29 mouse cellular contexts compared by ENCODE assay signal in genomic region chr6:129512367-129512766, GRCm38 (mm10). TPM values are rescaled to one million over a fixed set of nuclear protein-coding genes. Genes with fewer than 3 reads are reported as not detected.
DNase-seq lines count a peak whose midpoint lies in the region; ATAC-seq lines count a peak whose summit lies in the region.
"Had no signal": no experiment of that assay in that cellular context is flagged by ENCODE, and none has a peak within 500 bp of the region (broad histone marks: within the 10 kb centered on the region; RNA-seq: fewer than 3 reads in every experiment).

TSS of gene Tmem52b (plus strand) at chr6:129512555.

- no peaks in the 10 kb centered on the region for H3K9me3 ChIP-seq in intestine, embryonic 15.5 days
- no peaks in the 10 kb centered on the region for H3K9me3 ChIP-seq in kidney, embryonic 15.5 days (replicated peaks)
- H3K9me3 ChIP-seq in limb, embryonic 13.5 days = no peaks in the 10 kb centered on the region
- H3K9me3 ChIP-seq: embryonic facial prominence, embryonic 10.5 days; forebrain, embryonic 10.5 days; hindbrain, embryonic 13.5 days; liver, embryonic 13.5 days; megakaryocyte, embryonic 14.5 days; midbrain, embryonic 13.5 days had no signal

- ATAC-seq in intestine, embryonic 15.5 days = no peak
- peak; percentile 40; the same call in 1 of the 2 replicates for ATAC-seq in kidney, embryonic 15.5 days (replicated peaks; ENCODE audit: low FRiP score)
- ATAC-seq in limb, embryonic 13.5 days (ENCODE audit: low FRiP score, low read depth) = no peak
- ATAC-seq: forebrain, embryonic 16.5 days; inflammation-experienced regulatory T-cells, adult 6 months; midbrain, embryonic 13.5 days had no signal

- H3K36me3 ChIP-seq in intestine, embryonic 15.5 days = no peaks in the 10 kb centered on the region
- no peaks in the 10 kb centered on the region for H3K36me3 ChIP-seq in kidney, embryonic 15.5 days
- H3K36me3 ChIP-seq in limb, embryonic 13.5 days = no peaks in the 10 kb centered on the region
- H3K36me3 ChIP-seq: embryonic facial prominence, embryonic 10.5 days; forebrain, embryonic 10.5 days; hindbrain, embryonic 13.5 days; liver, embryonic 13.5 days; midbrain, embryonic 13.5 days had no signal

- peak within 1 kb of the TSS; percentile 70; the same call in 1 of the 2 replicates for H3K27ac ChIP-seq in intestine, embryonic 15.5 days
- H3K27ac ChIP-seq in kidney, embryonic 15.5 days = peak within 1 kb of the TSS; percentile 76
- no peak within 1 kb of the TSS for H3K27ac ChIP-seq in limb, embryonic 13.5 days
- H3K27ac ChIP-seq: embryonic facial prominence, embryonic 10.5 days; forebrain, embryonic 10.5 days; hindbrain, embryonic 13.5 days; liver, embryonic 13.5 days; midbrain, embryonic 13.5 days had no signal

- H3K4me2 ChIP-seq in intestine, embryonic 15.5 days (replicated peaks) = no peak within 1 kb of the TSS
- H3K4me2 ChIP-seq in kidney, embryonic 15.5 days = peak within 1 kb of the TSS; percentile 24; the same call in 1 of the 2 replicates
- peak within 1 kb of the TSS; percentile 30; the same call in 1 of the 2 replicates for H3K4me2 ChIP-seq in limb, embryonic 13.5 days (replicated peaks)
- H3K4me2 ChIP-seq: hindbrain, embryonic 13.5 days; liver, embryonic 13.5 days; midbrain, embryonic 13.5 days had no signal

- H3K4me1 ChIP-seq in intestine, embryonic 15.5 days (replicated peaks) = peaks cover 5% of the 10 kb centered on the region
- H3K4me1 ChIP-seq in kidney, embryonic 15.5 days = peaks cover 38% of the 10 kb centered on the region
- H3K4me1 ChIP-seq in limb, embryonic 13.5 days = peaks cover 11% of the 10 kb centered on the region; the same call in 1 of the 2 replicates
- H3K4me1 ChIP-seq: embryonic facial prominence, embryonic 10.5 days; forebrain, embryonic 10.5 days; hindbrain, embryonic 13.5 days; liver, embryonic 13.5 days; midbrain, embryonic 13.5 days had no signal

- no peak within 1 kb of the TSS for H3K4me3 ChIP-seq in intestine, embryonic 15.5 days (replicated peaks)
- H3K4me3 ChIP-seq in kidney, embryonic 15.5 days (replicated peaks) = peak within 1 kb of the TSS; percentile 26
- H3K4me3 ChIP-seq in limb, embryonic 13.5 days = no peak within 1 kb of the TSS
- H3K4me3 ChIP-seq: embryonic facial prominence, embryonic 10.5 days; forebrain, embryonic 10.5 days; hindbrain, embryonic 13.5 days; liver, embryonic 13.5 days; megakaryocyte, embryonic 14.5 days; midbrain, embryonic 13.5 days had no signal

- WGBS in intestine, embryonic 15.5 days = 58% methylated on average over 3 of the region's 3 CpGs
- 26% methylated on average over 3 of the region's 3 CpGs for WGBS in kidney, embryonic 15.5 days
- WGBS in limb, embryonic 13.5 days = 20% methylated on average over 3 of the region's 3 CpGs

- peak; percentile 65 for DNase-seq in kidney, adult 11 months
- DNase-seq in kidney, adult 18-20 months = no peak
- no peak for DNase-seq in right cerebral cortex, postnatal 10 days (ENCODE audit: low spot score in 2 of 2)
- DNase-seq in liver (no peak), adipocyte (ENCODE audit: low spot score) (no peak)
- DNase-seq: adrenal gland, adult 2 months; cerebellum, adult 11-12 months; cerebellum, postnatal 10 days; gastrocnemius, postnatal 10 days; heart, adult 11 months; liver, embryonic 13.5 days; lung, adult 2 months; lung, postnatal 36 days; thymus, adult 2 months; thymus, postnatal 4 days had no signal

- H3K27me3 ChIP-seq in intestine, embryonic 15.5 days (replicated peaks) = no peaks in the 10 kb centered on the region
- no peaks in the 10 kb centered on the region for H3K27me3 ChIP-seq in kidney, embryonic 15.5 days
- H3K27me3 ChIP-seq in limb, embryonic 13.5 days = no peaks in the 10 kb centered on the region
- H3K27me3 ChIP-seq: hindbrain, embryonic 13.5 days; liver, embryonic 13.5 days; megakaryocyte, embryonic 14.5 days; midbrain, embryonic 13.5 days had no signal

- H3K9ac ChIP-seq in intestine, embryonic 15.5 days = no peak within 1 kb of the TSS
- H3K9ac ChIP-seq in kidney, embryonic 15.5 days = no peak within 1 kb of the TSS
- no peak within 1 kb of the TSS for H3K9ac ChIP-seq in limb, embryonic 13.5 days
- H3K9ac ChIP-seq: hindbrain, embryonic 13.5 days; liver, embryonic 13.5 days; midbrain, embryonic 13.5 days had no signal

RNA-seq across cellular contexts. Expression of gene Tmem52b, which starts in this region (rescaled TPM):
- polyA plus RNA-seq in intestine, embryonic 15.5 days (2015; fragmentation: Nextera tagmentation; extraction: Ambion mirVana) = 0.09 TPM in 1 of 2 replicates, not detected in the other
- 44.7 and 45.4 TPM in 2 replicates for polyA plus RNA-seq in kidney, embryonic 15.5 days (2015; fragmentation: Nextera tagmentation; extraction: Ambion mirVana)
- 0.06 TPM in 1 of 2 replicates, not detected in the other for polyA plus RNA-seq in limb, embryonic 13.5 days (2015; fragmentation: Nextera tagmentation; extraction: Ambion mirVana)
- polyA plus RNA-seq: adrenal gland, adult 2 months; cortical plate, adult 2 months; embryonic facial prominence, embryonic 10.5 days; forebrain, embryonic 10.5 days; forebrain, embryonic 16.5 days; heart, embryonic 14.5 days; hindbrain, embryonic 13.5 days; inflammation-experienced regulatory T-cells, adult 6 months; liver, embryonic 13.5 days; midbrain, embryonic 13.5 days; neural tube, embryonic 11.5 days; spleen, adult 2 months; thymus, adult 2 months had no signal

Comparison
In these comparisons a context has a peak if more than half of its experiments do, and no peak if none do; other contexts are left out.
1. RNA of gene Tmem52b (polyA plus RNA-seq): 44.7 to 45.4 TPM in kidney, embryonic 15.5 days; 0.09 TPM in intestine, embryonic 15.5 days and 0.06 TPM in limb, embryonic 13.5 days; every median in the first group is over 10 times any median in the second.